Mouse (Mus musculus) gastrocnemius, postnatal 4 days (tissue): ENCODE results near the gene Sirt4. TPM values are rescaled to one million over a fixed set of nuclear protein-coding genes. Genes with fewer than 3 reads are reported as not detected.
"Not testable (repeated sequence)": the region's sequence is repeated elsewhere in the genome, so short reads cannot be mapped to it uniquely, and the experiment has no call there.

Experiments
- DNase-seq, 2 experiments: peaks; one replicate each; pipeline ENCODE4 v3.0.0; 2021 to 2022; ENCODE audit warnings: low spot score in 2 of 2, mixed read lengths in 2 of 2
- long read RNA-seq, 2 experiments: library from polyadenylated mRNA; stranded (forward); transcript quantifications; one replicate each; pipeline ENCODE4 v2.0.0; 2021
- total RNA-seq, 2 experiments: library from RNA; stranded (reverse); gene quantifications; 2 replicates each; pipeline ENCODE4 v1.2.3; 2021

The Sirt4 gene
- 10 to 100 TPM; 13.4 to 16.8 TPM for total RNA-seq
- long read RNA-seq, experiment 1, transcript Sirt4-201 (5 exons, 1,794 nt): major isoform, 7 of 11 reads
- long read RNA-seq, experiment 1, partial matches to known transcripts: 0 of 11 reads
- long read RNA-seq, experiment 1, other reads (novel, unspliced or antisense): 4 of 11 reads
- long read RNA-seq, experiment 2, partial matches to known transcripts: 1 of 5 reads
- long read RNA-seq, experiment 2, other reads (novel, unspliced or antisense): 0 of 5 reads

DNA sequence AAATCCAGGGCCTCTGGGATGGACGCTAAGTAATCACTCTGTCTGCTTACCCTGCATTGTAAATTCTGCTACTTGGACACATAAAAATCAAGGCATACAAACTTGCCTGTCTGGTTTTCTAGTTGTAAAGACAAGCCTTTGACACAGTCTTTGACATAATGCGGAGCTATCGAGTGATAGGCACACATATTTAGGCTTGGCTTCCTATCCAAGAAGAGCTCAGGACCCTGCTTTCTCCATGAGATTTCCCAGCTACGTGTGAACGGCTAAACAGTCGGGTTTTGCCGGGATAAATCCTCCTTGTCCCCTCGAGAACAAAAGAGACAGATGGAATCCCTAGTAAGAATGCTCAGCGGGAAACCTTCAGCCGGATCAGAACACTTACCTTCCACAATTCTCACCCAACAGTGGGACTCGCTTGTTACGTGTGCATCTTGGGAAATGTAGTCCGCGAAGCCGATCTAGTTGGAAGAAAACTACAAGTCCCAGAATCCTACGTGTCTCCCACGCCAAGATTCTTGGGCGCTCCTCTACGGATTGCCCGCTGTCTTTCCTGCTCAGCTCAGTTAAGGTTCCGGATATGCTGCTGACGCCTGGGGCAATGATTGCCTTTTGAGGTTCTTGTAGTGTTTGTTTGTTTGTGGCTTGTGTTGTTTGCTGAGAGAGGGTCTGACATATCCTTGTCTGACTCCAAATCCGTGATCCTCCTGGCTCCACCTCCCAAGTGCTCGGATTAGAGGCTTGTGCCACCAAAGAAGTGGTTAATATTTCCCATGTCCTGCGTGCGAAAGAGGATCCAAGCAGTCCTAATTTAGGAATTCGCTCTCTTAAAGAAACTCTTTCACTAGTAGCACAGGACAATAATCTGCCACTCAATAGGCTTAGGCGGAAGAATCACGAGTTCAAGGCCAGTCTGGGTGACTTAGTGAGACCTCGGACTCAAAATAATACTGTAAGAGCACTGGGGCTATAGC, at the start of gene Sirt4:
Sirt4 (minus strand) TSS at position 779 of the 974 bp plus-strand sequence.
- DNase-seq: peak in 1 of 2 experiments; percentile 70

DNA sequence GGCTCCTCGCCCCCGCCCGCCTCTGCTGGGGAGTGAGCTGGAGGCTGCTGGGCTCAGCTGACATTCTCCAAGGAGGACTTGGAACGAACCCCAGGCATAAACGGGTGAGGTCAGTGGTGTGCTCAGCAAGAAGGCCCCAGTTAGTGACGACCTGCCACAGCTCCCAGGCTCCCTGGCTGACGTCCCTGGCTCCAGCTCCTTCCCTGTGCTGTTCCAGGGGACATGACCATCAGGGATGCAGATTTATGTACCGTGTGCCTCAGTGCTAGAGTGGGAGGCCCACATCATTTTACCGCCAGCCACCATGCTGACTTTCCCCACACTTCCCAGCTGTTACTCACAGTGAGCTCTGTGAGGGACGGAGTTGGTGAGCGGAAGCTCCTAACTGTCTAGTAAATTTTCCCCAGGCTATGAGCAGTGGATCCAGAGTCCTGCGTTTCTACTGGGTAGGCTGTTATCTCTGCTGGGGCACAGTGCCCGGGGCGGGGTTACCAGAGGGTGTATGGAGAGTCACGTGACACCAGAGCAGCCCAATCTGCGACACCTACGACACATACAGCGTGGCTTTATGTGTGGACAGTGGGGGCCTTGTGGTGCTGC, 47.2 kb upstream of the Sirt4 start:
- DNase-seq: peak; percentile 76 to 91

DNA sequence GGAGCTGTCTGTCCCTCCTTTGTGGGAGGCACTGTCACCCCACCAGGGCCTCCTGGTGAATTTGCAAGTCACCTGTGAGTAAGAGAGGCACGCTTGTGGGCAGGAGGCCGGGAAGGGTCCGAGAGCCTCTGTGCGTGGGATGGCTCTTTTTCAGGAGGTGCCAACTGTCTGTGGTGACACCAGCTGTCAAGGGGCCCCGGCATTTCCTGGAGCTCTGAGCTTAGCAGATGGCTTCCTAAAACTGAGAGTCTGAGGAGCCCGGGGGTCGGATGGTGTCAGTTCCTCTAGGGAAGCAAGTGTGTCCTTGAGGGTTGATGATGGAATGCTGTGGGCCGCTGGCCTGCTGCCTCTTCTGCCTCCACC, 45.9 kb upstream of the Sirt4 start:
- DNase-seq: no peak

DNA sequence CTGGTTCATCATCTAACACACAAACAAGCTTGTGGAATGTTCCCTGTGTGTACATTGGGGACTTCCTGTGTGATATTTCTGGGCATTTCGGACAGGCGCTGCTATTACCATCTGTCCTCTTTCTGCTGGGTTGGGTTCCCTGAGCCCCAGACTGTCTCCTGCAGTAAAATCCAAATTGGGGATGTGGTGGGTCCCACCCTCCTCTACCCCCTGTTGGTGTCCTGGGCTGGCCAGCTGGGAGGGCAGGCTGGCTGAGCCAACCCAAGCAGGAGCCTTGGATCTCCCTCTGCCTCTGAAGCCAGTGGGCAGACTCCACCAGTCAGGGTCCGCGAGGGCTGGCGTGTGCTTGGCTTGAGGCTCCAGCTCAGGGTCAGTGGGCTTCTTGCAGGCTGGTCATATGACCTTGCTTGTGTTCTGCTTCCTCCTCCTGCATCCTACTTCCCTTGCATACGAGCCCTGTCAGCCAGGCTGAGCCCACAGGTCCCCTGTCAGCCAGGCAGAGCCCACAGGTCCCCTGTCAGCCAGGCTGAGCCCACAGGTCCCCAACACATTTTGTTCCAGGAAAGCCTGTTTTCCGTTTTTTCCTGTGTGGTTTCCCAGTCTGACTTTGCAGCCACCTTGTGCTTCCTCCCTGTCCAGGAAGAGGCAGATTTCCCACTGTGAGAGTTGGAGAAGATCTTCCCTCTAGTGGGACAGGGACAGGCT, 45.4 kb upstream of the Sirt4 start:
- no peak for DNase-seq

DNA sequence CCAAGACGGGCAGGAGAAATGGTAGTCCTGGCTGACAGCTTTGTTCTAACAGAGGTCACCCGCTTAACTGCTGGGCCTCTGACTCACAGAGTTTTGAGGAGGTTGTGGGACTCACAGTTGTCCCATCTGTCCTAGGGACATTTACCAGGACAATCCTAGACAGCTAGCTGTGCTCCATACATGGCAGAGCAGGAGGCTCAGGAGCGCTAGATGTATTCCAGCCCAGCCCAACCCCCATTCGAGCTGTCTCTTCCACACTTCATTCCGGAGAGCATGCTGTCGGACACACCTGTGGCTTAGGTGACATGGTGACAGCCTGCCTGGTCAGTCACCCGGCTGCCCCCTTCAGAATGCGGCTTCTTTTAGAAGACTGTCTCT, 44.8 kb upstream of the Sirt4 start:
- DNase-seq: no peak

DNA sequence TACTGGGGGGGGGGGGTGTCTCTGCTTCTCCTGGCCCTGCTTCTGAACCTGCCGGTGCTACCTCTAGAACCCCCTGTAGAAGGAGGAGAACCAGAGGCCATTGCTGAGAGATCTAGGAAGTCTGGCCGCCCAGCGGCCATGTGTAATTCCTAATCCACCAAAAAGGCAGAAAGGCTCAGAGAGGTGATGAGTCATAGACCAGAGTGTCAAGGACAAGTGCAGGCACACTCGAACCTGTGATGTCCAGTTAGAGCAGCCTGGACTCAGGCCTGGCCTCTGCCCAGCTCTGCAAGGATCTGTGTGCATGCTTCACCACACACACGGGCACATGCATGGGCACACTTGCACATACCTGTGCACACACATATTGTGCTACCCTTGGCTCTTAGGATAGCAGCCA, 43.6 kb upstream of the Sirt4 start:
- no peak for DNase-seq

DNA sequence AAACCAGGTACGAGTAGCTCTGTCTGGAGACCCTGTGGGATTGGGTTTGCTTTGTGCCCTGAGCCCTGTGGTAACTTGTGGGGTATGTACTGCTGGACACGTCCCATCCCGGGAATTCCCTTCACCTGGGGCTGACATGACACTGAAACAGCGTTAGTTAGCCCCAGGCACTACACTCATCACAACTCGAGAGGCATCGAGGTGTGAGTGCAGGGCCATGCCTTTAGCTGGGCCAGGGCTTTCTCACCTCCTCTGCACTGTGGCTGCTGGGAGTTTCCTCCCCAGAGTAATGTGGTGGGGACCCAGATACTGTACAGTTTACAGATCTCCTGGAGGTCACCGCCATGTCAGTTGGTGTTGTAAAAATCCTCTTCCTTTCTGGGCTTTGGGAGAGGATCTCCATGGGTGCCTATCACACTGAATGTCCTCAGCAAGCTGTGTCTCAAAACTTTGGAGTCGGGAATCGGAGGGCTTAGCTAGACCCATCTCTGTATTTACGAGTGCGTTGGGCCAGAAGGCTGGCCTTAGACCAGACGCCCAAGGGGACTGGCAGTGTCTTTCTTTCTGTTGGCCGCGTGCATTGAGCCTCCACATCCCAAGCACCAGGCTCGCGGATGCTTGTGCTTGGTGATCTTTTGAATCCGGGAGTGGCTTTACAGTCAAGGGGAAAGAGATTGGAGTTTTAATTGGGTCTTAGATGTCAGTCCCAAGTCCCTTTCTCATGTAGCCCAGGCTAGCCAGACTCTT, 42.1 kb upstream of the Sirt4 start:
- DNase-seq: no peak

DNA sequence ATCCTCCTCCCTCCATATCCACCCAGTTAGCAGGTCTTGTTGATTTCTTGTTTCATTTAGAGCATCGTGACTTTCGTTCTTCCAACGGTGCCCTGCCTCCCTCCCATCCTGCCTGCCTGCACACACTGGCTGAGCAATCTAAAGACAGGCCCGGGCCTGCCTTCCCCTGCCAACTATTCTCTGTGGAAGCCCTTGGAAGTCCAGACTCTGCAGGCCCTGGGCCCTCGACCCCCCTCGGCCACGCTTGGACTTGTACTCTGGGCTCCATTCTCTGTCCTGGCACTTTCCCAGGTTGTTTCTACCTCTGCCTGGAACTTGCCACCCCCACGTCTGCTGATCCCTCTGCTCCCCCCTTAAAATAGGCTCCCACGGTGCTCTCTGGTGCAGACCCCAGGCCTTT, 41.4 kb upstream of the Sirt4 start:
- DNase-seq: no peak

DNA sequence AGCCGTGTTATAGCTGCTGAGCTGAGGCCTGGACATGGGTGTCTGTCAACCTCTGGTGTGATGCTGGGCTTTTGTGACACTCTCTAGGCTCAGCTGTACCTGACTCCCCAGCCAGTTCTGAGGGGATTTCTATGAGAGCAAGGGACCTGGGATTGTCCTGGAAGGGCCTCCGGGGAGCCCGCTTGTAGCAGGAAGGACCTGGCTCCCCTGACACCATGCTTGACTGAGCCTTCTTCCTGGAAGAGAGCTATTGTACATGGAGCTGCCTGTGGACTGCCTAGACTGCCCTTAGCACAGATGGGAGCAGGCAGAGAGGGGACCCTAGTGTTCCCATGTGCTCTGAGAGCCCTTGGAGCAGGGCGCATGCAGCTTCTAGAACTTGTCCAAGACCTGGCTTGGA, 40.9 kb upstream of the Sirt4 start:
- no peak for DNase-seq

DNA sequence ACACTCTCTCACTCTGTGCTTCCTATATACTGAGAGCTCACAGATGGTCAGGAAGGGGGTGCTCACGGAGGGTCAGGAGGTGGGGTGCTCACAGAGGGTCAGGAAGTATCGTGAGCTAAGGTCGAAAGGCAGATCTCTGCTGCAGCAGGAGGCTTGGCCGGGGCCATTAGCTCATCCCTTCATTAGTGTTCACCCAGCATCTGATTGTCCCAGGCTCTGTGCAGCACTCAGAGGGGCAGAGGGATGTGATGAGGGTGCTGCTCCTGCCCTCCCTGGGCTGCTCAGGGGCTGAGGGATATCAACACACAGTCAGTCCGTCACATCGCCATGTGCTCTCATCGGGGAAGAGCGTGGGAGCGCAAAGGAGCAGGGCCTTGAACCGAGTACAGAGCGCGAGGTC, 39.9 kb upstream of the Sirt4 start:
- DNase-seq: no peak

DNA sequence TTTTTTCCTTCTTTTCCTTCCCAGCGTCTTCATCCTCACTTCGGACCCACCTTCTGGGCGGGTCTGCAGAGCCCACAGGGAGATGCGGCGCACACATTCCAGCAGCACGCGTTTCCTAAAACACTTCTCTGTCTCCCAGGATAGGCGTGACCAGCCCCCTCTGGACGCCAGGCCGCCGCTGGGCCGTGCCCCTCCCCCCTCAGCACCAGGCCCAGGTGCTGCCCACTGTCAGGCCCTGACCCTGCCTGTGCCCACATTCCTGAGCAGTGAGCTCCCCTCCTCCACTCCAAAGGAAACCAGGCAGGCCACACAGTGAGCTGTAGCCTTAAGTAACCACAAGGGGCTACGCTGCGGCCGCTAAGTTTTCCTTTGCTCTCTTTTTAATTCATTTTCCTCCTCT, 39.4 kb upstream of the Sirt4 start:
- no peak for DNase-seq

DNA sequence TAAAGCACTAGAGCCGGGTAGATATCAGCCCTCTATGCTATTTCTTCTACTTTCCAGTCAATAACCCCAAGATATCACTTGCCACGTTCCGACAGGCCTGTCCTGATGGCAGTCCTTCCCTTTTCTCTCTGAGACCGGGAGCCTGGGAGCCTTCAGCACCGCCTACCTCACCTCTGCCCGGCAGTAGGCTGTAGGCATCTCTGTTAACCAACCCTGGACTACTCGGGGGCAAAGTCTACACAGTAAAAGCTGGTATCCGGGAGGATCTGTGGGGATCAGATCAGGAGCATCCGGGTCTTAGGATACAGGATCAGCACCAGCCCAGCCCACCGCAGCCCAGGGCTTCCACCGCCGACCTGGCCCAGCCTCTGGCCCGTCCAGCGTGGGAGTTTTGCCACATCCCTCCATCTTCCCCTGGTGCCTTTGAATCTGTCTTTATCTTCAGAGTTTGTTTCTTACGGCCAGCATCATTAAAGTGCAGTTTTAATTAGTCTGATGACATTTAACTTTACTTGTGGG, 38.5 kb upstream of the Sirt4 start:
- DNase-seq: peak in 1 of 2 experiments; percentile 21

DNA sequence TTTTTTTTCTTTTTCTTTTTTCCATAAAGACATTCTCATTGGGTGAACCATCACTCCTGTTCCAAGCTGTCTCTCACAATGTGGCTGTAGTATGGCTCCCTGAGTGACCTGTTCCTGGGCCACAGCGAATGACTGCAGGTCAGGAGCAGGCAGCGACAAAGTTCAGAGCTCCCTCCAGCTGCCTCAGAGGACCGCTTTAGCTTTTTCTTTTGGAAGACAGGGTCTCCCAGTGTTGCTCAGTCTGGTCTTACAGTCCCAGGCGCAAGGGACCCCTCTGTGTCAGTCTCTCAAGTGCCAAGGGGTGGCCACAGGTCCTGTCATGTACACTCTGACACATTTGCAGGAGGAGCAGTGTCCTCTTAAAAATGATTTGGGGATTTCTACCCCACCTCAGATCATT, 38.0 kb upstream of the Sirt4 start:
- DNase-seq: no peak

DNA sequence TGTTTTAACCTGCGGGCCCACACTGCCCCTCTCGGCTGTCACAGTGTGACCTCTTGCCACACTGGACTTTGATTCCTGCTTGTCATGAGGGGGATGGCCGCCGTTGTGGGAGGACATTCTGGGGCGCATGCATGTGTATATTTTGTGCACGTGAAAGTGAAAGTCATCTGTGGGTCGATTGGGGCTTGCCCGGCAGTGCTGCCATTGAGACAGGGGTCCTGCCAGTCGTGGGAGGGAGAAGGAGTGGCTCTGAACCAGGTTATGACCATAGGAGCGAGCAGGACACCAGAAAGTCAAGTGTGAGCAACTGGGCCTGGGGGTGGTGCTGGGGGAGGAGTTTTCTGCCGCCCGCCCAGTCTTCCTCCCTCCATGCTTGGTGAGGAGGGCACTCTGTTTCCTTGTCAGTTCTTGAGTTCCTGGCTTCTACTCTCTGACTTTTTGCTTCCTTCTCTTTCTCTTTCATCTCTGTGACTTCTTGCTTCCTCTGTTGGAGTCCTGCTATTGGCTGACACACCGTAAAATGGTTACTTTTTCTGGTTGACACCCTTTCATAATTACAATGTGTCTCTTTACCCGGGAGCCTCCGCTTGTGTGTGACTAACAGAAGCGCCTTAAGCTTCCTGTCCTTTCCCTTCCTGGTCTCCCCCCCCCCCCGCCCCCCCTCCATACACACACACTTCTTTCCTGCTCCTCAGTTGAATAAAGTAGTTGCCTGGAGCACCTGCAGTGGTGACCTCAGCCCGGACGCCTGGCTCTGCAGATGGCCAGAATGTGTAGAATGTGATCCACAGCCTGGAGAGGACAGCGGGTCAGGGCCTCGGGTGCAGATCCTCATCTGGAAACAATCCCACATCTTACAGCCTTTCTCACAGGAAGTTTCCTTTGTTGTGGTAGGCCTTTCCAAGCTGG, 37.3 kb upstream of the Sirt4 start:
- DNase-seq: peak in 1 of 2 experiments; percentile 16

DNA sequence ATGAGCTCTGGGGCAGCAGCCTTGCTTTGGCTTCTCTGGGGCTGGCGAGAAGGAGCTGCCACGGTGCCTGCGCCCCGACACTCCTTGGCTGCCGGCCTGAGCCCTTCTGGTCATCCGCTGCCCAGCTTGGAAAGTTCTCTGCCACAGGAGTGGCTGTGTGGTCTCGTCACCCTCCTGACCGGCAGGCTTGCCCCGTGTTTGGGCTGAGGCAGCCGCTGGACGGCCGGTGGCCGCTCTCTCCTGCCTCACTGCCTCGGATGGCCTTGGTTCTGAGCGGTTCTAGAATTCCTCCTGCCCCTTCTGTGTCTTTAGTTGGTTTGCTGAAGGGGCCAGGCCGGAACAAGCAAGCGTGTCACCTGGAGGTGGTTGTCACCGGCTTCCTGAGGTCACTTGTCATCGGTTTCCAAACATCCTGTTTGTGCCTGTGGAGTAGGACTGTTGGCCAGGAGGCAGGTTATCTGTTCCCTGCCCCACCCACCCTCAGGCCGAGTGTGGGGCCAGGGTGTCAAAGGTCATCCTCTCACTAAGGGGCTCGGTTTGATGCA, 35.9 kb upstream of the Sirt4 start:
- DNase-seq: no peak

DNA sequence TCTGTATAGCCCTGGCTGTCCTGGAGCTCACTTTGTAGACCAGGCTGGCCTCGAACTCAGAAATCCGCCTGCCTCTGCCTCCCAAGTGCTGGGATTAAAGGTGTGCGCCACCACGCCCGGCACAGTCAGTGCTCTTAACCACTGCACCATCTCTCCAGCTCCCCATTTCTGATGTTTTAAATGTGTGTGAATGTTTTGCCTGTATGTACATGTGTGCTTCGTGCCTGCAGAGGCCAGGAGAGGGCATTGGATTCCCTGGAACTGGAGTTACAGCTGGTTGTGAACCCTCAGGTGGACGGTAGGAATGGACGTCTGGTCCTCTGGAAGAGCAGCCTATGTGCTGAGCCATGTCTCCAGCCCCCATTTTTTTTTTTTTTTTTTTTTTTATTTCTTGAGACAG, 33.7 kb upstream of the Sirt4 start:
- DNase-seq: not testable (repeated sequence)

DNA sequence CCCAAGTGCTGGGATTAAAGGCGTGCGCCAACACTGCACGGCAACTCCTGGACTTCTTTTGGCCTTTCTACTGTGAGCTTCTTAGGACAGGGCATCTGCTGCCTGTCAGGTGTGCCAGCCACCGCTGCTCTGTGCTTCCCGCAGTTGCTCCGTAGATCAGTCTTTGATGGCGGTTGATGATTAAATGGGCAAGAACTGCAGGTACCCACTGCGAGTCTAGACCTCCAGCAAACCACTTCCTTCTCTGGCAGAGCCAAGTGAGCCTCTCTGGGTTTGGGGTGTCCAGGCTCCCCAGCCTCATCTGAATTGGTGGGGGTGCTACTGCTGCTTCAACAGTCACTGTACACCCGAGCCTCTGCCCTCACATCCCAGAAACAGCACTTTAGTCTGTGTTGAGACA, 33.0 kb upstream of the Sirt4 start:
- no peak for DNase-seq

DNA sequence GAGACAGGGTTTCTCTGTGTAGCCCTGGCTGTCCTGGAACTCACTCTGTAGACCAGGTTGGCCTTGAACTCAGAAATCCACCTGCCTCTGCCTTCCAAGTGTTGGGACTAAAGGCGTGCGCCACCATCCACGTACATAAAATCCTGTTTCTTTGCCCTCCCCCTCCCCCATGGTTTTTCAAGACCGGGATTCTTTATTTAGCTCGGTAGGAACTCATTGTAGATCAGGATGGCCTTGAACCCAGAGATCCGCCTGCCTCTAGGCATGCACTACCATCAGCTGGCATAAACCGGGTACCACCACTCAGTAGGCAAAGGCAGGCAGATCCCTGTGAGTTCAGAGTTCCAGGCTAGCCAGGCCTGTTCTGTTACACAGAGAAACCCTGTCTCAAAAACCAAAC, 32.4 kb upstream of the Sirt4 start:
- no peak for DNase-seq
